Mouse (Mus musculus) lung, postnatal 0 days (tissue): ENCODE data around the gene Lsm14a. TPM values are rescaled to one million over a fixed set of nuclear protein-coding genes. Genes with fewer than 3 reads are reported as not detected.

Experiments
- ATAC-seq: fragments of 200-750 bp; cut with Nextera tagmentation; 2 replicates; pipeline ENCODE4 v1.8.0; 2017; ENCODE audit warnings: moderate library complexity
- DNase-seq: peaks from one replicate; pipeline ENCODE4 v3.0.0-alpha.2; 2016; ENCODE audit warnings: low spot score
- H3K27ac ChIP-seq: fragments of 300-500 bp; sonication (generic); 2 replicates; pipeline ENCODE4 v1.5.1; 2014; ENCODE audit warnings: antibody characterized with exemption, mild to moderate bottlenecking, low read length, mixed read lengths
- H3K27me3 ChIP-seq: fragments of 300-500 bp; sonication (generic); replicated peaks from 2 replicates; pipeline ENCODE4 v1.6.1; 2014; ENCODE audit warnings: low read length, mixed read lengths; ENCODE audit not compliant: insufficient read depth
- H3K36me3 ChIP-seq: fragments of 300-500 bp; sonication (generic); 2 replicates; pipeline ENCODE4 v1.6.1; 2014; ENCODE audit warnings: low read length, mixed read lengths; ENCODE audit not compliant: insufficient read depth
- H3K4me1 ChIP-seq: fragments of 300-500 bp; sonication (generic); 2 replicates; pipeline ENCODE4 v1.6.1; 2014; ENCODE audit warnings: antibody characterized with exemption, low read depth, low read length, mixed read lengths; ENCODE audit not compliant: insufficient read depth
- H3K4me2 ChIP-seq: fragments of 300-500 bp; sonication (generic); replicated peaks from 2 replicates; pipeline ENCODE4 v1.6.1; 2014; ENCODE audit warnings: low read depth, mild to moderate bottlenecking, low read length, moderate library complexity, mixed read lengths
- H3K4me3 ChIP-seq: fragments of 300-500 bp; sonication (generic); 2 replicates; pipeline ENCODE4 v1.5.1; 2014; ENCODE audit warnings: low read depth, low read length
- H3K9ac ChIP-seq: fragments of 300-500 bp; sonication (generic); replicated peaks from 2 replicates; pipeline ENCODE4 v1.6.1; 2014; ENCODE audit warnings: low read depth, mild to moderate bottlenecking
- H3K9me3 ChIP-seq: fragments of 300-500 bp; sonication (generic); 2 replicates; pipeline ENCODE4 v1.6.1; 2016; ENCODE audit warnings: low read length, mixed read lengths
- CTCF ChIP-seq: IDR thresholded peaks from 2 replicates; pipeline ENCODE4 v1.5.1; 2016; ENCODE audit warnings: antibody characterized with exemption, mild to moderate bottlenecking
- EP300 ChIP-seq: IDR thresholded peaks from 2 replicates; pipeline ENCODE4 v1.6.1; 2016; ENCODE audit warnings: antibody characterized with exemption, mild to moderate bottlenecking, control low read depth
- WGBS: fragments of 180-500 bp; shearing (Covaris S2); extraction: QIAGEN DNeasy Blood & Tissue Kit; methylation state at CpG from one replicate; pipeline ENCODE4 v1.1.7; 2014; 5-methylcytosine and 5-hydroxymethylcytosine counted together
- polyA plus RNA-seq: library from polyadenylated mRNA; unstranded; fragments of >200 nt; fragmentation: Nextera tagmentation; extraction: Ambion mirVana; gene quantifications from 2 replicates; pipeline ENCODE4 v1.2.1, GENCODE M21; 2015

The Lsm14a gene
- polyA plus RNA-seq, 1 experiment from 2014 or later = 76.1 TPM

DNA sequence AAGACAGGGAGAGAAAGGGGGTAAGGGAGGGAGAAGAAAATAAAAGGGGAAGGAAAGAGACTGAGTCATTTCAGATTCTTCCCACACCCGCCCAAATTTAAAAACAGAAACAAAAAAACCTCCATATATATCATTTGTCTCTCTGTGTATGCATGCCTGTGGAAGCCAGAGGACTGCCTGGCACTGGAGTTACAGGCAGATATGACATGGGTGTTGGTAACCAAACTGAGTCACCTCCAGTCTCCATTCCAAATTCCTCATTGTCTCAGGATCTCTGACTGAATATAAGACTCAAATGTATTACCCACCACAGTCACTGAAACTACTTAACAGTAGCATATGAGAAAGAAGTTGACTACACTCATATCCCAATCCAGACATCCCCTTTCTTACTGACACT is 45.1 kb downstream of the Lsm14a start:
- Histone ChIP-seq H3K27me3 (no peaks in the 10 kb centered on the region), H3K36me3 (peaks cover 69% of the 10 kb centered on the region), H3K9ac (no peak overlapping the region), H3K4me1 (no peaks in the 10 kb centered on the region), H3K9me3 (no peaks in the 10 kb centered on the region), H3K4me3 (no peak overlapping the region), H3K4me2 (no peak overlapping the region), H3K27ac (no peak overlapping the region)
- 86% methylated on average over 1 of the region's 1 CpGs for WGBS
- DNase-seq (no peak), ATAC-seq (no peak)
- no peak for TF ChIP-seq EP300
- TF ChIP-seq CTCF = no peak

DNA sequence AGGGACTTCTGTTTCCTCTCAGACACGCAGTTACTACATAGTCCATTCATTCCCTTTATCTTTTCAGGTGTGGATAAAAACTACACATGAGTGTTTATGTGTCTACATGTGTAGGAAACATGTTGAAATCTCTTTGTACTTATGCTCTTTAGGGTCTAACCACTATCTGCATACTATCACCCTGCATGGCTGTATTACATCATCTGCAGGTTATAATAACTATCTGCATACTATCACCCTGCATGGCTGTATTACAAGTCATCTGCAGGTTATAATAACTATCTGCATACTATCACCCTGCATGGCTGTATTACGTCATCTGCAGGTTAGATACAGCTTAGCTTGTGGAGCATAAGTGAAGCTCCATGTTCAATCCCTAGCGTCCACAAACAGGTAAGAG is 46.1 kb downstream of the Lsm14a start:
- DNase-seq (no peak), ATAC-seq (no peak)
- TF ChIP-seq EP300 (no peak), CTCF (no peak)
- Histone ChIP-seq H3K4me2 (no peak overlapping the region), H3K9me3 (no peaks in the 10 kb centered on the region), H3K27ac (no peak overlapping the region), H3K36me3 (peaks cover 67% of the 10 kb centered on the region), H3K4me1 (no peaks in the 10 kb centered on the region), H3K27me3 (no peaks in the 10 kb centered on the region), H3K9ac (no peak overlapping the region), H3K4me3 (no peak overlapping the region)
- WGBS = 89% methylated on average over 3 of the region's 3 CpGs

DNA sequence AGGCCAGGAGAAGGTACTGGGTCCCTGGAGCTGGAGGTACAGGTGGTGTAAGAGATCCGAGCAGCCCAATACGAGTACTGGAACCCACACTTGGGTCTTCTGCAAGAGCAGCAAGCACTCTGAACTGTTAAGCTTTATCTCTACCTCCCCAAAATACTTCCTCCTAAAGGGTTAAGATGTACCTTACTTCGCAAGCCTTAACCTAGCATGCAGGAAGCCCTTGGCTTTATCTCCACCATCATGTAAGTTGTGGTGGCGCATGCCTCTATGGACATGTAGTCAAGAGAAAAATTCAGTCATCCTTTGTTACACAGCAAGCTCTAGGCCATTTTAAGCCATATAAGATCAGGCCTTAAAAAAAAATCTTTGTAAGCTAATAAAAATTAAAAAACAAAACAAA is 46.6 kb downstream of the Lsm14a start:
- TF ChIP-seq EP300 (no peak), CTCF (no peak)
- H3K4me3 ChIP-seq = no peak overlapping the region
- DNase-seq = no peak
- WGBS = 89% methylated on average over 4 of the region's 4 CpGs
- H3K27me3 ChIP-seq = no peaks in the 10 kb centered on the region
- H3K9me3 ChIP-seq = no peaks in the 10 kb centered on the region
- no peak overlapping the region for H3K9ac ChIP-seq
- no peak overlapping the region for H3K4me2 ChIP-seq
- no peak for ATAC-seq
- H3K36me3 ChIP-seq = peaks cover 62% of the 10 kb centered on the region
- no peaks in the 10 kb centered on the region for H3K4me1 ChIP-seq
- H3K27ac ChIP-seq = no peak overlapping the region

DNA sequence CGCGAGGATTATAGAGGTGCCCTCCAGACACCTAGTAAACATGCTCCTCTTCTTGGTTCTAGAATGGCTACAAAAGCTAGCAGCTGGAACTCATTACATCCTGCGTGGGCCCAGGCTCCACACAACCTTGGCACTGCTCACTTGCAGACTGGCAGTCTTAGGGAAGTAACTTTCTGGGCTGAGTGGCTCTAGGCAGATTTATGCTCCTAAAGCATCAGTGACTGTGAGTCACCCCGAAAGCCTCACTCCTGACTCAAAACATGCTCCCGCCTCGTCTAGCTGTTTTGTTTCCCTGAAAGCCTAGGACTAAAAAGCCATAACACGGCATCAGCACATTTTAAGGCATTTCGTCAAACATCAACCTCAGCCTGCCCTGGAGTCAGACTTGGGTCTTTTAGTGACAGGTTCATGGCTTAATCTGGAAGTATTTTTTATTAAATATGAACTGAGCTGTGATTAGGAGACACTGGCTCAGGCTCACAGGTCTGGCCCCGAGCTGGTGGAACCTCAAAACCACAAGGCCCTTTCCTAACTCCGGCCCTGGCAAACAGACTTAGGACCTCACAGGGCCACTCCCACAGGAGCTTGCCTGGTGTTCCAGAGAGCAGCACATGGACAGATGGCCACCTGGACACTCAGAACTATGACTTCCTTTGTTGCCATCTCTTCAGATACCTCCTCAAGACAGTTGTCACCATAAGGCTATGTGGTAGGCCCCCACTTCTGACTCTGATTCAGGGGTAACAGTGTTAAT is 50.9 kb downstream of the Lsm14a start:
- ATAC-seq (0 out of 2 replicates have a peak, but pooled peaks have one; percentile 26), DNase-seq (no peak)
- Histone ChIP-seq H3K27me3 (no peaks in the 10 kb centered on the region), H3K9ac (no peak overlapping the region), H3K4me1 (no peaks in the 10 kb centered on the region; the same call in 1 of the 2 replicates), H3K9me3 (no peaks in the 10 kb centered on the region), H3K4me3 (no peak overlapping the region), H3K36me3 (peaks cover 30% of the 10 kb centered on the region), H3K4me2 (no peak overlapping the region), H3K27ac (no peak overlapping the region)
- TF ChIP-seq EP300 = no peak
- no peak for TF ChIP-seq CTCF
- WGBS = 87% methylated on average over 10 of the region's 10 CpGs

DNA sequence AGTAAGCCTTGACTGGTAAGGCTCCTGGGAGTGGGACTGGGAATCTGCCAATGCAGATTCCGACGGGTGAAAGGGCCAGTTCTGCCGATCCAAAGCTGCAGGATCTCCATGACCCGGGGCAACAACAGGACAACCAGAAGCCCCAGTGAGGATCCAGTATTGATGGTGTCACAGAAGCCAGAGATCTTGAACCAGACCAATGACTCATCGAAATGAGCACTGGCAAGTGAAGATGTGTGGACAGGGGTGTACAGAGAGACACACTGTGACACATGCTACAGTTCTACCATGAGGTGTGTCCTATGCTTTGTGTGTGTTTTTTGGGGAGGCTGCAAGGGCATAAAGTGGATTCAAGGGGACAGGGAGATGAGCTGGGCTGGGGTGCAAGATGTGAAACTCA is 52.3 kb downstream of the Lsm14a start:
- H3K4me1 ChIP-seq = no peaks in the 10 kb centered on the region; the same call in 1 of the 2 replicates
- ATAC-seq (no peak), DNase-seq (no peak)
- H3K9me3 ChIP-seq = no peaks in the 10 kb centered on the region
- H3K36me3 ChIP-seq = peaks cover 23% of the 10 kb centered on the region
- H3K9ac ChIP-seq = no peak overlapping the region
- 71% methylated on average over 5 of the region's 5 CpGs for WGBS
- H3K27me3 ChIP-seq = no peaks in the 10 kb centered on the region
- TF ChIP-seq CTCF = no peak
- TF ChIP-seq EP300 = no peak
- no peak overlapping the region for H3K4me2 ChIP-seq
- no peak overlapping the region for H3K27ac ChIP-seq
- H3K4me3 ChIP-seq = no peak overlapping the region

DNA sequence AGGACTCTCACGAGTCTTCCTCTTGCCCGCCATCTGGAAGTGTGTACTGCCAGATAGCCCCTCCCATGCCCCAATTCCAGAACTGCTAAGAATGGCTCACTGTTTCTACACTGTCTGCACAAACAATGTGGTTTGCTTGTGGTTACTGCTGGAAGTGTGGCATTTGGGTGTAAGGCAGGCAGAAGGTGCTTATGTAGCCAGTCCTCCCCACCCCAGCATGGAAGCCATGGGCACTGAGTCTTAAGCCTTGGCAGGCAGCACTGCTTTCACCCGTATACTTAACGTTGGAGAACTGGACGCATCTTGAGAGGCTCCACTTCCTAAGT is 54.0 kb downstream of the Lsm14a start:
- Histone ChIP-seq H3K4me2 (no peak overlapping the region), H3K27me3 (no peaks in the 10 kb centered on the region), H3K9ac (no peak overlapping the region), H3K4me1 (no peaks in the 10 kb centered on the region; the same call in 1 of the 2 replicates), H3K27ac (no peak overlapping the region), H3K36me3 (peaks cover 14% of the 10 kb centered on the region; the same call in 1 of the 2 replicates), H3K9me3 (no peaks in the 10 kb centered on the region), H3K4me3 (no peak overlapping the region)
- 0 out of 2 replicates have a peak, but pooled peaks have one; percentile 14 for ATAC-seq
- TF ChIP-seq CTCF (no peak), EP300 (no peak)
- DNase-seq = no peak
- WGBS = 65% methylated on average over 5 of the region's 5 CpGs
